Mouse (Mus musculus): ENCODE results near the gene Chst2. TPM values are rescaled to one million over a fixed set of nuclear protein-coding genes. Genes with fewer than 3 reads are reported as not detected.

The Chst2 gene
- 10.1 and 10.8 TPM in 2 replicates for polyA plus RNA-seq (2016; fragmentation: Nextera tagmentation; extraction: Ambion mirVana)

DNA sequence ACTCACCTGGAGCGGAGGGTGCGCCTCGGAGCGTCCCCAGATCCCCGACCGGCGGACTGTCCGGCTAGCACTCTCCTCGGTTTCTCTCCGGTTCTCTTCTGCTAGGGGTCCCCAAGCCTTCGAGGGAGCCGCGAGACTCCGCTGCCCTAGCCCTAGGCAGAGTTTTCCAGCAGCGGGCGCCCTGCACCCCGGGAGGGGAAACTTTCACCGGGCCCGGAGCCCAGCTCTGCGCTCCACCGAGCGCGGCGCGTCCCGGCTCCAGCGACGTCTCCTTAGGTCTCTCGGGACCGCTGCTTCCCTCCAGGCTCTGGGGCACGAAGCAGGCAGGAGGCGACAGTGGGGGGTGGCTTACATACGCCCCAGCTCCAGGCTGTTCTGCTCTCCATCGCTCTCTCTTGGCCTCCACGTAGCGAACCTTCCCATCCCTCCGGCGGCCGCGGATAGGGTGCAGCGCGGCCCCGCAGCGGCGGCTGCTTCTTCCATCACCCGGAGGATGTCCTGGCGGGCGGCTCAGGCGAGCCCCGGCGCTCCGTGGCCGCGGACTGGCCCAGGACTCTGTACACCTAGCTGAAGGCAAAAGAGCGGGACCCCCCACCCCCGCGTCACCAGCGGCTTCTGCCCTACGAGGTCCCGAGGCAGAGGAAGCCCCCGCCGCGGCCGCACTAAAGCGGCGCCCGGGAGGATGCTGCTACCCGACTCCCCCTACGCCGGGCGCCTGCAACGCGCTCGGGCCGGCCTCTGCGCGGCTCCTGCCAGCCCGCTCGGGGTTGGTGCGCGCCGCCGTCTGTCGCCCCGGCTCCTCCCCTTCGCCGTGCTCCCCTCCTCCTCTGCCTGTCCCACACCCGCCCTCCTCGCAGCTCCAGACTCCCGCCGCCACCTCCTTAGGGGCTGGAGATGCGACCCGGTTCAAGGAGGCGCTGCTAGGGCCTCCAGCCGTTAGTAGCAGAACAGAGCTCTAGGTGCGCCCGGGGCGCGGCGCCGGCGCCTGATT lies at the start of gene Chst2:
Gene Chst2 (minus strand): TSS at position 152 of the 991 bp plus-strand sequence.
- peaks cover 6% of the 10 kb centered on the region; the same call in 1 of the 2 replicates for H3K36me3 ChIP-seq
- no peaks in the 10 kb centered on the region for H3K27me3 ChIP-seq
- peaks cover 24% of the 10 kb centered on the region for H3K4me1 ChIP-seq
- peak; percentile 94 for ATAC-seq (ENCODE audit: insufficient number of reproducible peaks, insufficient read depth, low FRiP score, low TSS enrichment)
- H3K9ac ChIP-seq, result peak within 1 kb of the TSS; percentile 87
- H3K27ac ChIP-seq, result peak within 1 kb of the TSS; percentile 90
- H3K4me3 ChIP-seq, result peak within 1 kb of the TSS; percentile 78
- under 1% methylated on average over 100 of the region's 102 CpGs for WGBS
- no peaks in the 10 kb centered on the region for H3K9me3 ChIP-seq
- H3K4me2 ChIP-seq (replicated peaks), result peak within 1 kb of the TSS; percentile 91

DNA sequence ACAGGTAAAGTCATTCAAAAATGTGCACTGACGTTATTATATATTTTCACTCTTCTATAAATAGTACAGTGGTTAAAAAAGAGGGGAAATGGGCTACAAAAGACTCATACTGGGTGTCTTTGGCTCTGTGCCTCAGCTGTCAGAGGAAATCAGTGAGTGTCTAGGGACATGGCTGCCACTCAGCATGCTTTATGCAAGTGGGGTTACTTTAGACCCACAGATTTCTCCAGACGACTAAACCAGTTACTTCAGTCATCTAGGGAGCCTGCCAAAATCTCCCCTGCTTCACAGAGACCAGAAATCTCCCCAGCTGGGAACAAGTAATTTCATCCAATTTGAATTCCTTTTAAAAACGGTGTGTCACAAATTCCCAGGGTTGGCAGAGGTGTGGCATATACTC lies 45.4 kb upstream of the Chst2 start:
- no peaks in the 10 kb centered on the region for H3K27me3 ChIP-seq
- 0 out of 2 replicates have a peak, but pooled peaks cover 10% of the 10 kb centered on the region for H3K36me3 ChIP-seq
- H3K4me3 ChIP-seq, result no peak overlapping the region
- ATAC-seq (ENCODE audit: insufficient number of reproducible peaks, insufficient read depth, low FRiP score, low TSS enrichment), result no peak
- 0 out of 2 replicates have a peak, but pooled peaks cover 8% of the 10 kb centered on the region for H3K4me1 ChIP-seq
- no peak overlapping the region for H3K4me2 ChIP-seq (replicated peaks)
- no peak overlapping the region for H3K27ac ChIP-seq
- 47% methylated on average over 3 of the region's 3 CpGs for WGBS
- no peaks in the 10 kb centered on the region for H3K9me3 ChIP-seq
- no peak overlapping the region for H3K9ac ChIP-seq

GRCm38 (mm10) chr9:95450586-95450985 lies 44.1 kb upstream of the Chst2 start:
- Histone ChIP-seq H3K9me3 (no peaks in the 10 kb centered on the region), H3K4me3 (no peak overlapping the region), H3K27ac (no peak overlapping the region), H3K36me3 (no peaks in the 10 kb centered on the region), H3K27me3 (no peaks in the 10 kb centered on the region), H3K9ac (no peak overlapping the region), H3K4me2 (replicated peaks) (no peak overlapping the region), H3K4me1 (0 out of 2 replicates have a peak, but pooled peaks cover 8% of the 10 kb centered on the region)
- WGBS, result 91% methylated on average over 8 of the region's 8 CpGs
- no peak for ATAC-seq (ENCODE audit: insufficient number of reproducible peaks, insufficient read depth, low FRiP score, low TSS enrichment)

DNA sequence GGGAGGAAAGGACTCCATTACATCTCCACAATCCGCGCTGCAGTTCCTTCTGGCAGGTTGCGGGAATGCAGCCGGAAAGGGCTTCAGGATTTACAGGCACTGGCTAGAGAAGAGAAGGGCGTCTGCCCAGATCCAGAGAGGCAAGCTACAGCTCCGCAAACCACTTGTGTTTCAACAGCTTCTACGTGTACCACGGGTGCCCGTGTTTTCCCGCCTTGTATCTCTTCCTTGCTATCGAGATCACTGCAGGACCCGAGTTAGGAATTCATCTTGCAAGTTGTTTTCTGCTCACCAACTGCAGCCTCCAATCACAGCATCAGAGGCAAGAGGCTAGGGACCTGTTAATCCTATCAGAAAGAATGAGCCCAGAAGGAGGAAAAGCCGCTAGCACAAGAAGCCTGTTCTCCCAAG lies 35.8 kb upstream of the Chst2 start:
- Histone ChIP-seq H3K9me3 (no peaks in the 10 kb centered on the region; the same call in 1 of the 2 replicates), H3K36me3 (no peaks in the 10 kb centered on the region), H3K9ac (no peak overlapping the region), H3K4me1 (peaks cover 12% of the 10 kb centered on the region; the same call in 1 of the 2 replicates), H3K27me3 (no peaks in the 10 kb centered on the region), H3K4me2 (replicated peaks) (peak overlapping the region; percentile 44), H3K4me3 (0 out of 2 replicates have a peak overlapping the region, but pooled peaks have one; percentile 8), H3K27ac (no peak overlapping the region)
- 6% methylated on average over 13 of the region's 13 CpGs for WGBS
- ATAC-seq (ENCODE audit: insufficient number of reproducible peaks, insufficient read depth, low FRiP score, low TSS enrichment), result no peak

GRCm38 (mm10) chr9:95437883-95438282 lies 31.4 kb upstream of the Chst2 start:
- ATAC-seq (ENCODE audit: insufficient number of reproducible peaks, insufficient read depth, low FRiP score, low TSS enrichment), result no peak
- Histone ChIP-seq H3K27me3 (no peaks in the 10 kb centered on the region), H3K27ac (no peak overlapping the region), H3K36me3 (no peaks in the 10 kb centered on the region), H3K4me3 (no peak overlapping the region), H3K4me1 (peaks cover 10% of the 10 kb centered on the region; the same call in 1 of the 2 replicates), H3K4me2 (replicated peaks) (no peak overlapping the region), H3K9me3 (no peaks in the 10 kb centered on the region), H3K9ac (no peak overlapping the region)
- 83% methylated on average over 9 of the region's 9 CpGs for WGBS

DNA sequence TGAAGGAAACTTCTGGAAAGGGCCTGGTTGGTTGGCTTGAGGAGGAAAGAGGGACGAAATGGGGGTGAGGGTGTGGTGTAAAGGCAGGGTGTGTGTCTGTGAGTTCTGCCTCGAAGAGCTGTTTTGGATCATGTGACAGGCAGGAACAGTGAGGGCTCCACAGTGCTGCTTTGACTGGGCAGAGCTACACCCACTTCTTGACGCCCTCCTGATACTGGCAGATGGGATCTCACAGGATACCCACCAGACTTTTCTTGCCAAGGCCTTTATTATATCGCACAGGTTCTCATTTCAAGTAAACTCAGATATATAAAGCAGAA lies 29.7 kb upstream of the Chst2 start:
- no peaks in the 10 kb centered on the region for H3K9me3 ChIP-seq
- H3K4me1 ChIP-seq, result no peaks in the 10 kb centered on the region
- no peaks in the 10 kb centered on the region for H3K36me3 ChIP-seq
- no peak overlapping the region for H3K4me2 ChIP-seq (replicated peaks)
- WGBS, result 77% methylated on average over 4 of the region's 4 CpGs
- no peak overlapping the region for H3K27ac ChIP-seq
- ATAC-seq (ENCODE audit: insufficient number of reproducible peaks, insufficient read depth, low FRiP score, low TSS enrichment), result no peak
- H3K4me3 ChIP-seq, result no peak overlapping the region
- H3K27me3 ChIP-seq, result no peaks in the 10 kb centered on the region
- H3K9ac ChIP-seq, result no peak overlapping the region

- H3K27me3 ChIP-seq, result no peaks in the 10 kb centered on the region
- no peak overlapping the region for H3K4me3 ChIP-seq
- 74% methylated on average over 20 of the region's 20 CpGs for WGBS
- no peaks in the 10 kb centered on the region for H3K4me1 ChIP-seq
- no peak for ATAC-seq (ENCODE audit: insufficient number of reproducible peaks, insufficient read depth, low FRiP score, low TSS enrichment)
- no peaks in the 10 kb centered on the region for H3K36me3 ChIP-seq
- no peak overlapping the region for H3K27ac ChIP-seq
- no peak overlapping the region for H3K4me2 ChIP-seq (replicated peaks)
- no peak overlapping the region for H3K9ac ChIP-seq
- no peaks in the 10 kb centered on the region for H3K9me3 ChIP-seq
These were observed 29.2 kb upstream of the Chst2 start for GRCm38 (mm10) chr9:95435506-95436293.

- no peaks in the 10 kb centered on the region for H3K4me1 ChIP-seq
- no peak overlapping the region for H3K27ac ChIP-seq
- H3K27me3 ChIP-seq, result no peaks in the 10 kb centered on the region
- H3K4me3 ChIP-seq, result no peak overlapping the region
- H3K36me3 ChIP-seq, result no peaks in the 10 kb centered on the region
- no peak overlapping the region for H3K4me2 ChIP-seq (replicated peaks)
- WGBS, result 91% methylated on average over 4 of the region's 4 CpGs
- H3K9ac ChIP-seq, result no peak overlapping the region
- no peaks in the 10 kb centered on the region for H3K9me3 ChIP-seq
- no peak for ATAC-seq (ENCODE audit: insufficient number of reproducible peaks, insufficient read depth, low FRiP score, low TSS enrichment)
These were observed 21.8 kb upstream of the Chst2 start for GRCm38 (mm10) chr9:95428277-95428676.

DNA sequence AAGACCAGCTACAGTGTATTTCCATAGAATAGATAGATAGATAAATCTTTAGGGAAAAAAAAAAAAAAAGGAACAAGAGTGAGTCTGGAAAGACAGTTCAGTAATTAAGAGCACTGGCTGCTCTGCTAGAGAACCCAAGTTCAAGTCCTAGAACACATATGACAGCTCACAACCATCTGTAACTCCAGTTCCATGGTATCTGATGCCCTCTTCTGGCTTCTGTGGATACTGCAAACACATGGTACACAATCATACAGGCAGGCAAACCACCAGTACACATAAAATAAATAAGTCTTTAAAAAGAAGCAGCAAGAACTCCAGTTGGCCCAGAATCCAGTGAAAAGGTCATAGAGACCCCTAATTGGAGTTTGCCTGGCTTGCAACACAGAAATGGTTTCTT lies 7.4 kb upstream of the Chst2 start:
- Histone ChIP-seq H3K4me3 (no peak overlapping the region), H3K4me2 (replicated peaks) (no peak overlapping the region), H3K27me3 (no peaks in the 10 kb centered on the region), H3K36me3 (no peaks in the 10 kb centered on the region), H3K9ac (no peak overlapping the region), H3K9me3 (no peaks in the 10 kb centered on the region), H3K4me1 (no peaks in the 10 kb centered on the region), H3K27ac (no peak overlapping the region)
- ATAC-seq (ENCODE audit: insufficient number of reproducible peaks, insufficient read depth, low FRiP score, low TSS enrichment), result no peak

GRCm38 (mm10) chr9:95412047-95412446 lies 5.5 kb upstream of the Chst2 start:
- Histone ChIP-seq H3K9me3 (no peaks in the 10 kb centered on the region), H3K4me2 (replicated peaks) (no peak overlapping the region), H3K36me3 (no peaks in the 10 kb centered on the region), H3K4me1 (peaks cover 4% of the 10 kb centered on the region; the same call in 1 of the 2 replicates), H3K27ac (no peak overlapping the region), H3K4me3 (no peak overlapping the region), H3K27me3 (no peaks in the 10 kb centered on the region), H3K9ac (no peak overlapping the region)
- no peak for ATAC-seq (ENCODE audit: insufficient number of reproducible peaks, insufficient read depth, low FRiP score, low TSS enrichment)
- 80% methylated on average over 4 of the region's 4 CpGs for WGBS

GRCm38 (mm10) chr9:95407586-95408220 lies 1.2 kb upstream of the Chst2 start:
- Histone ChIP-seq H3K4me2 (replicated peaks) (peak overlapping the region; percentile 91), H3K9ac (peak overlapping the region; percentile 87), H3K4me1 (peaks cover 23% of the 10 kb centered on the region), H3K4me3 (peak overlapping the region; percentile 78), H3K36me3 (peaks cover 6% of the 10 kb centered on the region; the same call in 1 of the 2 replicates), H3K9me3 (no peaks in the 10 kb centered on the region), H3K27ac (peak overlapping the region; percentile 76), H3K27me3 (no peaks in the 10 kb centered on the region)
- 2% methylated on average over 24 of the region's 24 CpGs for WGBS
- ATAC-seq (ENCODE audit: insufficient number of reproducible peaks, insufficient read depth, low FRiP score, low TSS enrichment), result peak; percentile 23; the same call in 1 of the 2 replicates
